Mouse (Mus musculus) neural tube, embryonic 12.5 days (tissue): Measurements from ENCODE around the gene Midn. TPM values are rescaled to one million over a fixed set of nuclear protein-coding genes. Genes with fewer than 3 reads are reported as not detected.

Source experiments
- ATAC-seq: fragments of 200-750 bp; cut with Nextera tagmentation; 2 replicates; pipeline ENCODE4 v1.8.0; 2017; ENCODE audit warnings: low read depth, mild to moderate bottlenecking, moderate TSS enrichment, moderate library complexity; ENCODE audit not compliant: low FRiP score
- H3K27ac ChIP-seq: fragments of 300-500 bp; sonication (generic); 2 replicates; pipeline ENCODE4 v1.5.1; 2016
- H3K27me3 ChIP-seq: fragments of 300-500 bp; sonication (generic); replicated peaks from 2 replicates; pipeline ENCODE4 v1.6.1; 2016; ENCODE audit warnings: mild to moderate bottlenecking
- H3K36me3 ChIP-seq: fragments of 300-500 bp; sonication (generic); 2 replicates; pipeline ENCODE4 v1.6.1; 2016; ENCODE audit warnings: mild to moderate bottlenecking
- H3K4me1 ChIP-seq: fragments of 300-500 bp; sonication (generic); 2 replicates; pipeline ENCODE4 v1.6.1; 2016
- H3K4me2 ChIP-seq: fragments of 300-500 bp; sonication (generic); replicated peaks from 2 replicates; pipeline ENCODE4 v1.6.1; 2016; ENCODE audit warnings: mild to moderate bottlenecking
- H3K4me3 ChIP-seq: fragments of 300-500 bp; sonication (generic); 2 replicates; pipeline ENCODE4 v1.5.1; 2016
- H3K9ac ChIP-seq: fragments of 300-500 bp; sonication (generic); 2 replicates; pipeline ENCODE4 v1.6.1; 2016; ENCODE audit warnings: mild to moderate bottlenecking
- H3K9me3 ChIP-seq: fragments of 300-500 bp; sonication (generic); 2 replicates; pipeline ENCODE4 v1.6.1; 2016; ENCODE audit warnings: mild to moderate bottlenecking
- WGBS: fragments of 180-500 bp; shearing (Covaris S2); methylation state at CpG from one replicate; pipeline ENCODE4 v1.1.7; 2016; 5-methylcytosine and 5-hydroxymethylcytosine counted together
- polyA plus RNA-seq: library from polyadenylated mRNA; unstranded; fragments of >200 nt; fragmentation: Nextera tagmentation; extraction: Ambion mirVana; gene quantifications from 2 replicates; pipeline ENCODE4 v1.2.1, GENCODE M21; 2016

Midn gene
- polyA plus RNA-seq, 1 experiment from 2014 or later = 40.8 TPM

- WGBS = 88% methylated on average over 29 of the region's 29 CpGs
- no peak for ATAC-seq
- Histone ChIP-seq H3K4me2 (peak overlapping the region; percentile 22; the same call in 1 of the 2 replicates), H3K27ac (no peak overlapping the region), H3K4me3 (no peak overlapping the region), H3K9ac (peak overlapping the region; percentile 19; the same call in 1 of the 2 replicates), H3K36me3 (peaks cover 66% of the 10 kb centered on the region), H3K27me3 (no peaks in the 10 kb centered on the region), H3K9me3 (no peaks in the 10 kb centered on the region), H3K4me1 (peaks cover 90% of the 10 kb centered on the region)
These were observed 8.1 kb downstream of the Midn start for GRCm38 (mm10) chr10:80156002-80156751.

- 0 out of 2 replicates have a peak overlapping the region, but pooled peaks have one; percentile 57 for H3K27ac ChIP-seq
- H3K9ac ChIP-seq = peak overlapping the region; percentile 19
- ATAC-seq = no peak
- 0 out of 2 replicates have a peak overlapping the region, but pooled peaks have one; percentile 7 for H3K4me3 ChIP-seq
- H3K27me3 ChIP-seq = no peaks in the 10 kb centered on the region
- peak overlapping the region; percentile 22 for H3K4me2 ChIP-seq
- 74% methylated on average over 7 of the region's 7 CpGs for WGBS
- H3K9me3 ChIP-seq = no peaks in the 10 kb centered on the region
- peaks cover 95% of the 10 kb centered on the region for H3K4me1 ChIP-seq
- peaks cover 61% of the 10 kb centered on the region for H3K36me3 ChIP-seq
These were observed 8.6 kb downstream of the Midn start for GRCm38 (mm10) chr10:80156752-80157053.

DNA sequence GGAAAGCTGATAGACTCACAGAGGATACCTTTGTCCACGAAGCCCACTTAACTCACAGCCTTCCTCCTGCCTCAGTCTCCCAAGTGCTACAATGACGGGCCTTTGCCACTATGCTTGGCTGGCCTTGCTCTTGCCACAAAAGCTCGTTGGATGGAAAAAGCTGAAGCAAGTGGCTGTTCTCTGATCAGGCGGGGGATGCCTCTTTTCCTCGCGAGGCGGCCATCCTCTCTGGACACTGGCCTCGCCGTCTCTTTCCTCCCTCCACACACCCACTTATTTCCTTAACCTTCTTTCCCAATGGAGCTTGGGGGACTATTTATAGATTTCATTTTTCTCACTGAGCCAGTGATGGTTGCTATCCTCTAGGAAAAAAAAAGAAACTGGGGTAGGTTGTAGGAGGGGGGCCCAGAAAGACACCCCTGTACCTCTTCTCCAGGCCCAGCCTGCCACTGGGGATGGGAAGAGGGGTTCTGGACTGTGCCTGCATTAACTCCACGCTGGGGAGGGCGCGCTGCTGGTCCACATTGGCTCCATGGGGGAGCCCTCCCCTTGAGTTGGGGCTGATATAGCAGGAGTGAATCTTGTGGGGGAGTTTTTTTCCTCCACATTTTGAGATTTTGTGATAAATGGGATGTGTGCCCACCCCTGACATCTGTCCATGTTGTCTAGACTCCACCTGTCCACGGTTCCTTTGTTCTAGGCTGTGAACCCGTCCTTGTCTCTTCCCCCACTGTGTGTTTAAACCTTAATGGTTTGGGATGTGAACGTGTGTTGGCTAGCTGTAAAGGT, 9.3 kb downstream of the Midn start:
- no peak for ATAC-seq

DNA sequence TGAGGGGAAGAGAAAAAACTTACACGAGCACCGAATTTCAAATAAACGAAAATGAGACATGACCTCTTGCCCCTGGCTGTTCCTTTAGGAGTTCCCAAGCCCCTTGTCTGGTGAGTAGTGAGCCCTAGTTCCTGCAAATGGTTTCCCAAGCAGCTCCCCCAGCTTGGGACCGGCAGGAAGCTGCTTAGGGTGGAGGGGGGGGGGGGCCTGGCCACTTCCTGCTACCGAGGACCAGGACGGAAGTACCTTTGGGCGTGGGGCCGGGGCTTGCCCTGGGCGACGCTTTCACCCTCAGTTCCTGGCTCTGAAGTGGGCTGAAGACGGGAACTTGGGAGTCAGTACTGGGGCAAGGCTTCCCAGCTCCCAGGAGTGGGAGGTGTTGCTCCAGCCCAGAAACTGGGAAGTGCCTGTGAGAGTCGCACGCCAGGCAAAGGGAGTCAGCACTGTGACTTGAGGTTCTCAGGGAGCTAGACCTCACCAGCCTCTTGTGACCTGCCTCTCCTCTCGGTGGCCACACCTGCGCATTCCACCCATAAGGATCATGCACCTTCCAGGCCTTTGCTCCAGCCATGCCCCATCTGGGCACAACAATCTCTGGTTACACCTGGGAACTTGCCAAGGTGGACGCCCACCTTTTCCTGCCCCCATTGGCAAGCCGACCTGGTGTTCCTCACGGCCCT, 10.4 kb downstream of the Midn start:
- WGBS = 12% methylated on average over 18 of the region's 18 CpGs
- Histone ChIP-seq H3K9ac (0 out of 2 replicates have a peak overlapping the region, but pooled peaks have one; percentile 35), H3K4me3 (peak overlapping the region; percentile 7; the same call in 1 of the 2 replicates), H3K9me3 (no peaks in the 10 kb centered on the region), H3K4me1 (peaks cover 79% of the 10 kb centered on the region), H3K27ac (peak overlapping the region; percentile 83), H3K27me3 (0 out of 2 replicates have a peak, but pooled peaks cover 5% of the 10 kb centered on the region), H3K4me2 (peak overlapping the region; percentile 70), H3K36me3 (peaks cover 44% of the 10 kb centered on the region)
- no peak for ATAC-seq

More for the DNA sequence above, 9.3 kb downstream of the Midn start:
- peaks cover 55% of the 10 kb centered on the region for H3K36me3 ChIP-seq
- no peaks in the 10 kb centered on the region for H3K27me3 ChIP-seq
- WGBS = 62% methylated on average over 15 of the region's 15 CpGs
- H3K9ac ChIP-seq = peak overlapping the region; percentile 19
- peak overlapping the region; percentile 22 for H3K4me2 ChIP-seq
- H3K27ac ChIP-seq = peak overlapping the region; percentile 57; the same call in 1 of the 2 replicates
- H3K4me3 ChIP-seq = peak overlapping the region; percentile 7; the same call in 1 of the 2 replicates
- no peaks in the 10 kb centered on the region for H3K9me3 ChIP-seq
- H3K4me1 ChIP-seq = peaks cover 90% of the 10 kb centered on the region

GRCm38 (mm10) chr10:80159021-80159560, 11.0 kb downstream of the Midn start:
- Histone ChIP-seq H3K4me3 (peak overlapping the region; percentile 41), H3K4me1 (peaks cover 77% of the 10 kb centered on the region), H3K4me2 (peak overlapping the region; percentile 70), H3K9ac (peak overlapping the region; percentile 47), H3K36me3 (peaks cover 37% of the 10 kb centered on the region), H3K9me3 (no peaks in the 10 kb centered on the region), H3K27ac (peak overlapping the region; percentile 83), H3K27me3 (0 out of 2 replicates have a peak, but pooled peaks cover 7% of the 10 kb centered on the region)
- 7% methylated on average over 12 of the region's 12 CpGs for WGBS
- ATAC-seq = no peak; the same call in 1 of the 2 replicates

- Histone ChIP-seq H3K4me1 (peaks cover 77% of the 10 kb centered on the region), H3K9me3 (no peaks in the 10 kb centered on the region), H3K9ac (peak overlapping the region; percentile 47), H3K27ac (peak overlapping the region; percentile 83), H3K27me3 (0 out of 2 replicates have a peak, but pooled peaks cover 7% of the 10 kb centered on the region), H3K4me2 (peak overlapping the region; percentile 70), H3K36me3 (peaks cover 30% of the 10 kb centered on the region), H3K4me3 (peak overlapping the region; percentile 41)
- under 1% methylated on average over 55 of the region's 55 CpGs for WGBS
- peak; percentile 77 for ATAC-seq
These were observed 11.7 kb downstream of the Midn start for GRCm38 (mm10) chr10:80159561-80160454.

- H3K9ac ChIP-seq = peak overlapping the region; percentile 40
- H3K9me3 ChIP-seq = no peaks in the 10 kb centered on the region
- H3K4me1 ChIP-seq = peaks cover 76% of the 10 kb centered on the region
- 0 out of 2 replicates have a peak, but pooled peaks cover 7% of the 10 kb centered on the region for H3K27me3 ChIP-seq
- H3K4me2 ChIP-seq = peak overlapping the region; percentile 70
- no peak for ATAC-seq
- WGBS = 2% methylated on average over 33 of the region's 33 CpGs
- H3K36me3 ChIP-seq = peaks cover 21% of the 10 kb centered on the region
- peak overlapping the region; percentile 41; the same call in 1 of the 2 replicates for H3K4me3 ChIP-seq
- 0 out of 2 replicates have a peak overlapping the region, but pooled peaks have one; percentile 83 for H3K27ac ChIP-seq
These were observed 12.6 kb downstream of the Midn start for GRCm38 (mm10) chr10:80160455-80161371.

DNA sequence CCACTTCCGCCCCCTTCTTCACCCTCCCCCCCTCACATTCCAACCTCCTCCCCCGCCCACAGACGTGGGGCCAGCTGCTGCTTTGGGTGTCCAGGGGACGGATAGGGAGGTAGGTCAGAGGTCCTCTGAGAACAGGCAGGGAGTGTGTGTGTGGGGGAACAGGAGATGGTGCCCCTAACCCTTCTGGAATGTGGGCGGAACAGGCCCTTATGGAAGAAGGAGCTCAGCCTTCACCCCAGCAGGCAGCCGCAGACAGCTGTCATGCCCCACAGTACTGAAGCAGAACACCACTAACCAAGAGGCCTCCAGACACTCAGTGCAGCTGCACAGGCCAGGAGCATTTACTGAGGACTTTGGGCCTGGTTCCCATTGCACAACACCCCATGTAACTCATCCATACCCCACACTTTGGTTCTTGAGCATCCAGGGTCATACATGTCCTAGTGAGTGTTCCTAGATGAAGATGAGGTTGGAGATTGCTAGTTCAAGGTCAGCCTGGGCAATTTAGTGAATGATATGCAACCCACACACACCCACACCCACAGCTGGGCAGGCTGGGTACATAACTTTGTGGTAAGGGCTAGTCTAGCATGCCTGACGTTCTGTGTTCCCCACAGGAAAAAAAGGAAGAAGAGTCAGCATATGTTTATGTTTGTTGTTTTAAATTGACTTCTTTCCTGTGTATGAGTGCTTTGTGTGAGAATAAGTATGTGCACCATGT, 13.6 kb downstream of the Midn start:
- H3K27me3 ChIP-seq = 0 out of 2 replicates have a peak, but pooled peaks cover 7% of the 10 kb centered on the region
- peak overlapping the region; percentile 53; the same call in 1 of the 2 replicates for H3K27ac ChIP-seq
- peaks cover 72% of the 10 kb centered on the region for H3K4me1 ChIP-seq
- peak overlapping the region; percentile 40 for H3K9ac ChIP-seq
- H3K9me3 ChIP-seq = no peaks in the 10 kb centered on the region
- peaks cover 11% of the 10 kb centered on the region for H3K36me3 ChIP-seq
- no peak overlapping the region for H3K4me3 ChIP-seq
- ATAC-seq = no peak
- 9% methylated on average over 7 of the region's 7 CpGs for WGBS
- peak overlapping the region; percentile 70 for H3K4me2 ChIP-seq

- peaks cover 69% of the 10 kb centered on the region for H3K4me1 ChIP-seq
- H3K9me3 ChIP-seq = no peaks in the 10 kb centered on the region
- WGBS = 84% methylated on average over 3 of the region's 3 CpGs
- no peak overlapping the region for H3K27ac ChIP-seq
- no peak overlapping the region for H3K4me3 ChIP-seq
- H3K9ac ChIP-seq = 0 out of 2 replicates have a peak overlapping the region, but pooled peaks have one; percentile 2
- H3K36me3 ChIP-seq = peaks cover 6% of the 10 kb centered on the region
- H3K4me2 ChIP-seq = no peak overlapping the region
- no peak for ATAC-seq
- H3K27me3 ChIP-seq = 0 out of 2 replicates have a peak, but pooled peaks cover 7% of the 10 kb centered on the region
These were observed 14.2 kb downstream of the Midn start for GRCm38 (mm10) chr10:80162243-80162608.
